Mouse (Mus musculus) forebrain, embryonic 12.5 days (tissue): ENCODE measurements at regions not wholly inside any gene's neighbourhood (a gene's known extent, or its start where the extent isn't known, plus 50 kb on each side); places are given as distances from the start of the nearest gene placed in this dataset.

ENCODE experiments used
- ATAC-seq: fragments of 200-750 bp; cut with Nextera tagmentation; 2 replicates; pipeline ENCODE4 v1.8.0; 2017; ENCODE audit warnings: moderate TSS enrichment; ENCODE audit not compliant: low FRiP score
- H3K27ac ChIP-seq: fragments of 300-500 bp; sonication (generic); 2 replicates; pipeline ENCODE4 v1.5.1; 2016; ENCODE audit warnings: mild to moderate bottlenecking
- H3K27me3 ChIP-seq: fragments of 300-500 bp; sonication (generic); 2 replicates; pipeline ENCODE4 v1.6.1; 2016; ENCODE audit warnings: mild to moderate bottlenecking
- H3K36me3 ChIP-seq: fragments of 300-500 bp; sonication (generic); replicated peaks from 2 replicates; pipeline ENCODE4 v1.6.1; 2016; ENCODE audit warnings: mild to moderate bottlenecking
- H3K4me1 ChIP-seq: fragments of 300-500 bp; sonication (generic); 2 replicates; pipeline ENCODE4 v1.6.1; 2016
- H3K4me2 ChIP-seq: fragments of 300-500 bp; sonication (generic); 2 replicates; pipeline ENCODE4 v1.6.1; 2016; ENCODE audit warnings: mild to moderate bottlenecking, moderate library complexity
- H3K4me3 ChIP-seq: fragments of 300-500 bp; sonication (generic); replicated peaks from 2 replicates; pipeline ENCODE4 v1.5.1; 2016; ENCODE audit warnings: mild to moderate bottlenecking
- H3K9ac ChIP-seq: fragments of 300-500 bp; sonication (generic); 2 replicates; pipeline ENCODE4 v1.6.1; 2016; ENCODE audit warnings: mild to moderate bottlenecking
- H3K9me3 ChIP-seq: fragments of 300-500 bp; sonication (generic); 2 replicates; pipeline ENCODE4 v1.6.1; 2016
- WGBS: fragments of 180-500 bp; shearing (Covaris S2); methylation state at CpG from one replicate; pipeline ENCODE4 v1.1.7; 2016; 5-methylcytosine and 5-hydroxymethylcytosine counted together

- no peak overlapping the region for H3K4me2 ChIP-seq
- ATAC-seq = no peak
- H3K4me3 ChIP-seq = no peak overlapping the region
- H3K9ac ChIP-seq = no peak overlapping the region
- 81% methylated on average over 15 of the region's 15 CpGs for WGBS
- H3K27me3 ChIP-seq = no peaks in the 10 kb centered on the region
- H3K4me1 ChIP-seq = no peaks in the 10 kb centered on the region
- H3K27ac ChIP-seq = no peak overlapping the region
- H3K36me3 ChIP-seq = no peaks in the 10 kb centered on the region
- H3K9me3 ChIP-seq = no peaks in the 10 kb centered on the region
These were observed 343.3 kb downstream of the Klf5 start for GRCm38 (mm10) chr14:99641475-99642453.

GRCm38 (mm10) chr14:99646323-99646722 lies 347.8 kb downstream of the Klf5 start:
- no peak for ATAC-seq
- Histone ChIP-seq H3K4me2 (no peak overlapping the region), H3K9ac (no peak overlapping the region), H3K36me3 (no peaks in the 10 kb centered on the region), H3K4me3 (no peak overlapping the region), H3K9me3 (no peaks in the 10 kb centered on the region), H3K4me1 (no peaks in the 10 kb centered on the region), H3K27ac (no peak overlapping the region), H3K27me3 (no peaks in the 10 kb centered on the region)
- WGBS = 77% methylated on average over 3 of the region's 3 CpGs

GRCm38 (mm10) chr14:99674399-99674798 lies 375.9 kb downstream of the Klf5 start:
- 78% methylated on average over 3 of the region's 3 CpGs for WGBS
- H3K9ac ChIP-seq = no peak overlapping the region
- H3K4me3 ChIP-seq = no peak overlapping the region
- H3K36me3 ChIP-seq = no peaks in the 10 kb centered on the region
- no peaks in the 10 kb centered on the region for H3K4me1 ChIP-seq
- H3K27ac ChIP-seq = no peak overlapping the region
- ATAC-seq = no peak
- H3K4me2 ChIP-seq = no peak overlapping the region
- H3K27me3 ChIP-seq = no peaks in the 10 kb centered on the region
- no peaks in the 10 kb centered on the region for H3K9me3 ChIP-seq

GRCm38 (mm10) chr14:99687062-99687806 lies 388.7 kb downstream of the Klf5 start:
- no peaks in the 10 kb centered on the region for H3K36me3 ChIP-seq
- no peak overlapping the region for H3K27ac ChIP-seq
- no peak overlapping the region for H3K9ac ChIP-seq
- H3K4me3 ChIP-seq = no peak overlapping the region
- no peaks in the 10 kb centered on the region for H3K9me3 ChIP-seq
- 91% methylated on average over 8 of the region's 8 CpGs for WGBS
- H3K4me1 ChIP-seq = no peaks in the 10 kb centered on the region
- H3K27me3 ChIP-seq = no peaks in the 10 kb centered on the region
- H3K4me2 ChIP-seq = no peak overlapping the region
- ATAC-seq = no peak

- Histone ChIP-seq H3K4me3 (no peak overlapping the region), H3K4me2 (no peak overlapping the region), H3K27me3 (no peaks in the 10 kb centered on the region), H3K36me3 (no peaks in the 10 kb centered on the region), H3K9me3 (no peaks in the 10 kb centered on the region), H3K27ac (no peak overlapping the region), H3K4me1 (no peaks in the 10 kb centered on the region), H3K9ac (no peak overlapping the region)
- 90% methylated on average over 4 of the region's 4 CpGs for WGBS
- ATAC-seq = no peak
These were observed 389.9 kb downstream of the Klf5 start for GRCm38 (mm10) chr14:99688415-99688814.

- Histone ChIP-seq H3K27me3 (no peaks in the 10 kb centered on the region), H3K4me2 (no peak overlapping the region), H3K4me3 (no peak overlapping the region), H3K4me1 (no peaks in the 10 kb centered on the region), H3K27ac (no peak overlapping the region), H3K9ac (no peak overlapping the region), H3K36me3 (no peaks in the 10 kb centered on the region), H3K9me3 (no peaks in the 10 kb centered on the region)
- ATAC-seq = no peak
- WGBS = 90% methylated on average over 7 of the region's 7 CpGs
These were observed 397.8 kb downstream of the Klf5 start for GRCm38 (mm10) chr14:99696301-99696700.

GRCm38 (mm10) chr14:99699545-99699944 lies 401.1 kb downstream of the Klf5 start:
- Histone ChIP-seq H3K9me3 (no peaks in the 10 kb centered on the region), H3K36me3 (no peaks in the 10 kb centered on the region), H3K27me3 (no peaks in the 10 kb centered on the region), H3K27ac (no peak overlapping the region), H3K4me3 (no peak overlapping the region), H3K9ac (no peak overlapping the region), H3K4me2 (no peak overlapping the region), H3K4me1 (no peaks in the 10 kb centered on the region)
- whole genome bisulfite sequencing = 89% methylated on average over 2 of the region's 2 CpGs
- no peak for ATAC-seq

- Histone ChIP-seq H3K27me3 (0 out of 2 replicates have a peak, but pooled peaks cover 4% of the 10 kb centered on the region), H3K9ac (no peak overlapping the region), H3K27ac (no peak overlapping the region), H3K4me1 (peaks cover 4% of the 10 kb centered on the region; the same call in 1 of the 2 replicates), H3K9me3 (no peaks in the 10 kb centered on the region), H3K36me3 (no peaks in the 10 kb centered on the region), H3K4me2 (no peak overlapping the region), H3K4me3 (no peak overlapping the region)
- ATAC-seq = no peak
- 88% methylated on average over 10 of the region's 10 CpGs for WGBS
These were observed 407.5 kb downstream of the Klf5 start for GRCm38 (mm10) chr14:99706004-99706403.

- 0 out of 2 replicates have a peak, but pooled peaks cover 4% of the 10 kb centered on the region for H3K27me3 ChIP-seq
- H3K36me3 ChIP-seq = no peaks in the 10 kb centered on the region
- 89% methylated on average over 2 of the region's 2 CpGs for WGBS
- no peak overlapping the region for H3K4me3 ChIP-seq
- H3K27ac ChIP-seq = no peak overlapping the region
- no peak overlapping the region for H3K9ac ChIP-seq
- no peak overlapping the region for H3K4me2 ChIP-seq
- peaks cover 4% of the 10 kb centered on the region; the same call in 1 of the 2 replicates for H3K4me1 ChIP-seq
- no peak for ATAC-seq
- H3K9me3 ChIP-seq = no peaks in the 10 kb centered on the region
These were observed 409.6 kb downstream of the Klf5 start for GRCm38 (mm10) chr14:99708066-99708465.

- 7% methylated on average over 2 of the region's 2 CpGs for WGBS
- Histone ChIP-seq H3K4me3 (no peak overlapping the region), H3K4me1 (peaks cover 4% of the 10 kb centered on the region; the same call in 1 of the 2 replicates), H3K9me3 (no peaks in the 10 kb centered on the region), H3K27ac (no peak overlapping the region), H3K27me3 (0 out of 2 replicates have a peak, but pooled peaks cover 4% of the 10 kb centered on the region), H3K4me2 (no peak overlapping the region), H3K9ac (no peak overlapping the region), H3K36me3 (no peaks in the 10 kb centered on the region)
- no peak for ATAC-seq
These were observed 411.3 kb downstream of the Klf5 start for GRCm38 (mm10) chr14:99709764-99710163.

- H3K27me3 ChIP-seq = 0 out of 2 replicates have a peak, but pooled peaks cover 4% of the 10 kb centered on the region
These were observed 412.2 kb downstream of the Klf5 start for GRCm38 (mm10) chr14:99710656-99711177.

GRCm38 (mm10) chr14:99712624-99713023 lies 414.1 kb downstream of the Klf5 start:
- H3K9me3 ChIP-seq = no peaks in the 10 kb centered on the region
- H3K27ac ChIP-seq = no peak overlapping the region
- peaks cover 4% of the 10 kb centered on the region; the same call in 1 of the 2 replicates for H3K4me1 ChIP-seq
- H3K4me3 ChIP-seq = no peak overlapping the region
- H3K9ac ChIP-seq = no peak overlapping the region
- no peak for ATAC-seq
- WGBS = 83% methylated on average over 7 of the region's 7 CpGs
- no peak overlapping the region for H3K4me2 ChIP-seq
- H3K36me3 ChIP-seq = no peaks in the 10 kb centered on the region
- H3K27me3 ChIP-seq = 0 out of 2 replicates have a peak, but pooled peaks cover 4% of the 10 kb centered on the region

More at GRCm38 (mm10) chr14:99710656-99711177, 412.2 kb downstream of the Klf5 start:
- H3K9me3 ChIP-seq = no peaks in the 10 kb centered on the region
- WGBS = 85% methylated on average over 12 of the region's 12 CpGs
- no peak overlapping the region for H3K27ac ChIP-seq
- no peak for ATAC-seq
- no peak overlapping the region for H3K4me2 ChIP-seq
- H3K4me3 ChIP-seq = no peak overlapping the region
- H3K9ac ChIP-seq = no peak overlapping the region
- peaks cover 4% of the 10 kb centered on the region; the same call in 1 of the 2 replicates for H3K4me1 ChIP-seq
- H3K36me3 ChIP-seq = no peaks in the 10 kb centered on the region
